Mouse (Mus musculus): ENCODE results near the gene Dnmt3a.

The Dnmt3a gene

DNA sequence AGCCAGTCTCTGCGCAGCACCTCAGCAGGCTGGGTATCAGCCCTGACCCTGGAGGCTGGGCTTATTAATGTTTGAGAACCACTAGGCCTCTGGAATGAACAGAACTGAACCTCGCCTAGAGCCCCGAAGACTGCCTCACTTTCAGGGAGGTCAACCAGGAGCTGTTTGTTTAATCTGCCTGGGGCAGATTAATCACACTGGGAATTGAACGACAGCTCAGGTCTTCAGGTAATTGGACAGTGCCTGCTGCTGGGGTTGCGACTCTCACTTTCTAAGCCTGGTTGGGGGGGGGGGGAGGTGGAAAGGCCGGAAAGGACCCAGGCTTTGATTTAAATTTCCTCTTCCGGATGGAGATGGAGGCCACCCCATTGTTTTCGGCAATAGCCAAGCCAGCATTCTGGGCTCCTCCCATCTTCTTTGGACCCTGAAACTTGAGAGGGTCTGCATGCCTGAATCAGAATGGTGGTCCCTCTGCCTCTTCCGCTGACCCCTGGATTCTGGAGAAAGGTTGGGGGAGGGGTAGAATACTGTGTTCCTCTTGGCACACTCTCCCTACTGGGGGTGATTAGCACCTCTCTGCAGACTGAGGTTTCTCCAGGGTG, 79.2 kb downstream of the Dnmt3a start:
- no peak for DNase-seq

DNA sequence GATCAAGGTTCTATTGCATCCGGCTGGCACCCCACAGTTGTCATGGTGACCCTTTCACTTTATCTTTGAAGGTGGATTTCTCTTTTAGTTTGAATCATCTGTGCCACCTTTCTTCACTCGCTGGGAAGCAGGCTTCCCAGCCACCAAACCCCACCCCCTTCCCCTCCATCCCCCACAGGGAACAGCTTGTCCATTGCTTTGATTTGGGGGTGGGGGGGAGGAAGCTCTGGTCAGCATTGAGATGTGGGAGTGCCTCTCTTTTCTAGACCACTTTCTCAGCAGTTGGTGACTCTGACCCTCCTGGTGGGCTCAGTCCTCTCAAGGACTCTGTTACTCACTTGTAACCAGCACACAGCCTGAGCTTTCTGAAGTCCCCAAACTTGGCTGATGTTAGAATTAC, 80.8 kb downstream of the Dnmt3a start:
- DNase-seq, result no peak

DNA sequence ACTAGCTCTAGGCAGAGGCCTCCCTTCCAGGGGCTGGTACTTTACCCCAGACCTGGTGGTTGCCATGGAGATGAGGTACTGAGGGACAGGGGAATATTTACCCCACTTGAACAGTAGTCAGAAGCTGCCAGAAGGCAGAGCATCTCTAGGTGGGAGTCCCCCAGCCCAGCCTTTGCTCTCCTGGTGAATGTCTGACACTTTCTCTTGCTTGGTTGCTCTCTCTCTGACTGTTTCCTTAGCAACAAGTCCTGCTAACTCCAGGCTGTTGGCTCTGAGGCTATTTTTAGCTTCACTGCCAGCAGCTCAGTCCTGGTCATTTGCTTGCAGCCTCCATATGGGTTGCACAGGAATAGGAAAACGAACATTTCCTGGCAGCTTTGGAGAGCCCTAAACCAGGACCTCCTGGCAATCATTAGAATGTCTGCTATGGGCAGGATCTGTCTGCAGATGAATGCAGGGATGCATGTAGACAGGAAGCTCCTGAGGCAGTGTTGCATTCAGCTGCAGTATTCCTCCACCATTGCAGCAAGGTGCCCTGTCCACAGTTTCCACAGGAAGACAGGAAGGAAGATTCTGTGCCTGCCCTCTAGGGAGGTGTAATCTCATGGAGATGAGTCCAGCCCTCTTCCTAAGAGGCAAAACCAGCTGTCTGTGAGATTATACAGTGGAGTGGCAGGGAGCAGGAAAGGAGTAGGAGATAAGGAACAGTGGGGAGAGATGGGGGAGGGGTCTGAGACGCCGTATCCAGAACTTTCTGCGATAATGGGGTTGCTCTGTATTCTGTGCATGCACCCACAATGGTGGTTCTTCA, 81.9 kb downstream of the Dnmt3a start:
- peak; percentile 29 to 57 for DNase-seq

DNA sequence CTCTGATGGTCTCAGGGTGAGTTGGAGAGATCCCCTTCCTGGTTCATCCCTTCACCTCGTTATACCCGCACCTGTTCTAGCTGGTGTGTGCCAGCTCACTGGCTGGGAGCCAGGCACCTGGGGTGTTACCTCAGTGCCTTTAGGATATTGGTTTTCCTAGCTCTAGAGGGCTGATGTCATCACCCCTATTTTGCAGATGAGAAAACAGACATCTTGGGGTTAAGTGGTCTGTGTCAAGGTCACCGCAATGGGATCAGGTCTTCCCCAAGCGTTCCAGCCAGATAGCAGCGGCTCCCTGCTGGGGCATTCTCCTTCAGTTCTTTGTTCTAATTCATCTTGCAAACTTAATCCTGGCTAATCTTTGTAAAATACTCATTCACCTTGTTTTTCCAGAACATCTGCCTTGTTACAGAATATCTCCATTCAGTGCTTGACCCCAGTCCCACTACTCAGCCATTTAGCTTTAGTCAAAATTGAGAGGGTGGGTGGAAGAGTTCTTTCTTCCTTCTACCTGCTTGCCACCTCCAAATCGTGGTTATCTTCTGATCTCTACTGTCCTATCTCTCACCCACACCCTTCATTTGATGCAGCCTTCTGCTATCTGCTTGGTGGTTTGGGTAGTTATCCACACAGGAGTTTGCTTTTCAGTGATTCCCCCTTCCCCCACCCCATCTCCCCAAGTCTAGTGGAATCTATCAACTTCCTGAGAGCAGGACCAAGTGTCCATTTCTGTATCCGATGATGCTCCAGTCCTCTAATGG, 84.2 kb downstream of the Dnmt3a start:
- peak; percentile 37 to 66 for DNase-seq

DNA sequence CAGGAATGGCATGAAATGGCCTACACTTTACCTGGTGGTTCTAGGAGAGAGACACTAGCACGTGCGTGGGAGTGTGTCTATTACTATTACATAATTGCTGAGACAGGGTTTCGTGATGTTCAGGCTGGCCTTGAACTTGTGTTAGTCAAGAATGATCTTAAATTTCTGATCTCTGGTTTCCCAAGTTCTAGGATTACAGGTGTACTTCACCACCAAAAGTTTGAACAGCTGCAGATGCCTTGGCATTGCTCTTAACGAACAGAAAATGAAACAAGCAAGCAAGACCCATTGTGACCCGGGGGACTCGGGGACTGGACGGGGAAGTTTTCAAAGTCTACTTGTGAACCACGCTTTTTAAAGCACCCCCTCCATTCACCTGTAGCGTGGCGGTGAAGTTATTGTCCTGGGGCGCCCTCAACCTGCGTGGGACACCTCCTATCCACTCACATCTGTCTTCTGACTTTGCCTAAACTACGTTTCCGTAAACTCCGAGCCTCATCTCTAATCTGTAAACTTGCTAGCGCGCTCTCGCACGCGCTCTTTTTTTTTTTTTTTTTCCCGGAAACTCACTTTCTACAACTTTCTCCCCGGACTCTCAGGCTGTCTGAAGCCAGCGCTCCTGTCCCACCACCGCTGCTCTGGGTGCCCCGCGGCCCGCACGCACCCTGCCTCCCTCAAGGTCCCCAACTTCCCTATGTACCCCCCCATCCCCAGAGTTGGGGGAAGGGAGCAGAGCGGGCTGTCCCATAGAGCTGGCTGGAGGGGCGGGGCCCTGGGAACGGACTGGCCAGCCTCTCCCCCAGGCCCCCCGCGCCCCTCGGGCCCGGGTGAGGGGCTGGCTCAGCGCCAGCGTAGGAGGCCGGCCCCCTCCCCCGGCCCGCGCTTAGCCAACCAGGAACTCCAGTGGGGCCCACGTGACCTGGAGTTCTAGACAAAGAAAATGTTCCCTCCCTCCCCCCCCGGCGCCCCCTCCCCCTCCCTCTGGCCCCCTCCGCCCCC, 85.2 kb downstream of the Dnmt3a start:
- peak in 1 of 2 experiments; percentile 47 for DNase-seq

DNA sequence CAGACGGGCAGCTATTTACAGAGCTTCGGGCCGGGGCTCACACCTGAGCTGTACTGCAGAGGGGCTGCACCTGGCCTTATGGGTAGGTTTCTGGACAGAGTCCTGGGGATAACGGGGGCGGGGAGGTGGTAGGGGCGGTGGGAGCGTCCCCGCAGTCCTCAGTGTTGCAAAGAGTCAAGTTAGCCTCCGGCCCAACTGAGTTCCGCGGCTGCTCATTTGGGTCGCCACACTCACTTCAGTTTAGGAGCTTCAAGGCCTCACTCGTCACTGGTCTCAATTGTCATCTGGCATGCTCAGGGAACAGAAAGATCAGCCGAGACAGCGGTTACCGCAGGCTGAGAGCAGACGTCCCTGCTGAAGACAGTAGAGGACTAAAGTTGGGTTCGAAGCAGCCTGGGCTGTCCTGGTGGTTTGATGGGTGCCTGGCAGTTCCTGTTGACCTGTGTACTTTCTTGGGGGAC, 86.0 kb downstream of the Dnmt3a start:
- no peak for DNase-seq

DNA sequence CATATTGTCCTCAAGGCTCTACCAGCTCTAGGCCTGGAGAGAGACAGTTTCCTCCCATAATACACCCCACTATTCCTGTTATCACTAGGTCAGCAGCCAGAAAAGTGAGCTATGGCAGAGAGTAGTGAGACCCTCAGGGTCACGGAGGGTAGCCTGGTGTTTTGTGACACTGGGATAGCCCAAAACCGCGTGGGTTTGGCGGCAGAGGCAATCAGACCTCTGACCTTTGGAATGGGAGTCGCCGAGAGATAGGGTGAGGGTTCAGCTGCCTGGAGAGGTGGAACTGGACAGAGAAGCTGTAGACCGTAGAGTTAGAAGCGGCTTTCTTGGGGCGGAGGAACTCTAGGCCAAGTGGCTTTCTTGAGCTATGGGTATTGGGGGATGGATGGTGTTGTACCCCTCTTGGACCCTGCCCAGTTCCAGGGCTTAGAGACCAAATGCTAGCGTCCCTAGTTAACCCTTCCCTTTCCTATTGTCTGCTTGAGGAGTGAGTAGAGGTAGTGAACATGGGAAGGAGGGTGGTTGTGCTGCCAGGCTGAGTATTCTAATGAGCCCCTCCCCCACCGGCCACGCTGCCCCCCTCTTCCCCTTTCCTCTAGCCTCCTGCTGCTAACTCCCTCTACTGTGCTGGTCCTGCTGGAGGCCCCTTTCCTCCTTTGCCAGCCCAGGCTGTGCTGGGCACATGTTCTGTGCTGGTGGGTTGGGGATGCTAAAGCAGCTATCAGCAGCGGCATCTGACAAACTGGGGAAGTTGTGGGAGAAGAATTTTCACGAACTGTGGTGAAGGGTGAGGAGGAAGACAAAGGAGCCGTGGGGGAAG, 86.6 kb downstream of the Dnmt3a start:
- peak; percentile 39 to 53 for DNase-seq

DNA sequence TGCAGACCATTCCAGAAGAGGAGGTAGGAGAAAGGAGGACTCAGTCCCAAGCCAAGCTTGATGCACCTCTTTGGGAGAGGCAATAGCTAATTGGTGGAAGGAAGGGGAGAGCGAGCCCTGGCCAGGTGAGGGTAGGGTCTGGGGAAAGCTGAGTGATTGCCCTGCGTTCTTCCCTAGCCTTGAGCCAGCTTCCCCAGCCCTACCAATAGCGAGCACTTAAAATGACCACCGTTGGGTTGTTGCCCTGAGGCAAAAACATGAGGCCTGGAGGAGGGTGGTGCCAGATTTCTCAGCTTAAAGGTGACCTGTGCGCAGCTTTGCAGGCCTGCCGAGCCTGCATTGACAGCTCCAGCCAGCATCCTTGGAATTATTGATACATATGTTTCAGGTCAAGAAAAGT, 87.5 kb downstream of the Dnmt3a start:
- no peak for DNase-seq

DNA sequence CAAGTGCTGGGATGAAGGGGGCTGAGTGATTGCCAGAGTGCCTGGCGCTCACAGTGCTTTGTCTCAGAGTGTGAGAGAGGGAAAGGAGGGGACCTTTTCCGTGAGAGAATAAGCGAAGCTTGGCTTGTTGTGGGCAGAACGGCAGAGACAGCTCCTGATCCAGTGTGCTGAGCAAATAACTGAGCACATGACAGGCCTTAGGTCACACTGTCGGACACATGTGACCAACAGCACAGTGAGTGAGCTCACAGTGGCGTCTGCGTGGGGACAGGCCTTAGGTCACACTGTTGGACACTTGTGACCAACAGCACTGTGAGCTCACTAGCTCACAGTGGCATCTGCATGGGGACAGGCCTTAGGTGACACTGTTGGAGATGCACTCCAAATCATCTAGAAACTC, 88.7 kb downstream of the Dnmt3a start:
- no peak for DNase-seq

DNA sequence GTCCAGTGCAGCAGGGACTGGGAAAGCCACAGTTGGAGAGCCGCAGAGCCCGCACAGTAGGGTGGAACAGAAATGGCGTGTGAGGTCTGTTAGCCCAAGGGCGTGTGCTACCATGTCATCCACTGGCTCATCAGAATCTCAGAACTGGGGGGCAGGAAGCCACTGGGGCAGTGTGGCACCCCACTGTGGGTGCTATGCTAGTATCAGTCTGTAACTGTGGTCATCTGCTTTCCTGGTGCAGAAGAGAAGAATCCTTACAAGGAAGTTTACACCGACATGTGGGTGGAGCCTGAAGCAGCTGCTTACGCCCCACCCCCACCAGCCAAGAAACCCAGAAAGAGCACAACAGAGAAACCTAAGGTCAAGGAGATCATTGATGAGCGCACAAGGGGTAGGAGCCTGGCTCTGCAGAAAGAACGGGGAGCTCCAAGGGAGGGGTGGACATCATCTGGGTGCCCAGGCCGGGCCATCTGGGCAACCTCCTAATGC, 91.3 kb downstream of the Dnmt3a start:
- DNase-seq, result no peak

DNA sequence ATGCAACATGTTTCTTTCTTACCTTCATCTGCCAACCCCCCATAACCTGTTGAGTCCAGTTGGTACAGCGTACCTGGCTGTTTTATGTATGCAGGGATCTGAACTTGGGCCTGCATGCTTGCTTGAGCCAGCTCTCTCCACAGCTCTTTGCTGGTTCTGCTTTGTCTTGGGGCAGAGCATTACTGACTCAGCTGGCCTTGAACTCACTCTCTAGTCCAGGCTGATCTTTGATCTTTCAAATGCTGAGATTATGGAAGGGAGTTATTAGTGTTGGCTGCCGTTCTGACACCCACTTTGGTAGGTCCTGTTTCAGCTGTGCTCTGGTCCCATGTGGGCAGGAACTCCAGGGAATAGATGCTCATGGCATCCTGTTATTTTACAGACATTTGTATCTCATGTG, 93.0 kb downstream of the Dnmt3a start:
- no peak for DNase-seq

DNA sequence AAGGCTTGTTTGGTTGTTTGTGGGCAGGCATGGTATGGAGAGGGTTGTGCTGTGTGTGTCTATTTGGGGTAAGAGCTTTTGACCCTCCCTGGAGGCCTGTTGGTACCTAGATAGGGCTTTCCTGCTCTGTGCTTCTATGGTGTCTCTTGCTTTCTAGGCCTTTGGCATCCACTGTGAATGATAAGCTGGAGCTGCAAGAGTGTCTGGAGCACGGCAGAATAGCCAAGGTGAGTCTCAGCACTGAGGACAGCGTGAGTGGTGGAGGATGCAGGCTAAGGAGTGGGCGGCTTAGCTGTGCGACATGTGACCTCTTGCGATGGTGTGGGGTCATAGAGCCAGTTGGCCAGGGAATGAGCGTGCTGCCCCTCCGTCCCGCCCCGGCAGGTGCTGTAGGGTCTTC, 99.6 kb downstream of the Dnmt3a start:
- DNase-seq, result no peak

DNA sequence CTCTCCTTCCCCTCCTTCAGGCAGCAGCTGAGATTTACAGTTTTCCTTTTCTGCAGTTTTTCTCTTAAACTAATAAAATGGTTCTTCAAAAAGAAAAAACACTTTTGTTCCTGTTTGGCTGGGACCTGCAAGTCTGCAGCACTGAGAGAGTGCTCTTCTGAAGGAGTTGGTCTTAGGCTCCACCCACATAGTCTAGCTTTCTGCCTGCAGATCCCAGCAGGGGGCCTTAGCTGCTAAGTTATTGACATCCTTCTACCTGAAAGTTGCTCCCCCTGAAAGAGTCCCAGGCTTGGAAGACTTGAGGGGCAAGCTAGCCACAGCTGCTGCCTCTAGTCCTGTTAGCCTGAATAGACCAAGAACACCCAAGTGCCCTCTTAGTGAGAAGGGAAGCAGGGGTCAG, 100.5 kb downstream of the Dnmt3a start:
- DNase-seq, result no peak

DNA sequence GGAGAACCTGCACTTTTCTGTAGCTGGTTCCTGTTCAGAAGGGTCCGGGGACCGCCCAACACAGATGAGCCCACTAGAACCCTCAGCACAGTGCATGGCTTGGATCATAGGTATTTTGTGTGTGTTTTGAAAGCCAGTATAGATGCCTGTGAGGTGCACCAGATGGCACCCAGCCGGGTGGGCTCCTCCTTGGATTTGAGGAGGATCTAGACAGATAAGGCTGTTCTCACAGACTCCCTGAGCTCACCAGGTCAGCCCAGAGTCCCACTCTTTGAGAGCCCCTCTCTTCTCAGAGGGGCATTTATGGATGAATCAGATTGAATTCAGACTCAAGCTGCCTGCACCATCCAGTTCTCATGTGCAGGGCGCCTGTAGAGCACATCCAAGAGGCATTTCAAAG, 101.2 kb downstream of the Dnmt3a start:
- no peak for DNase-seq

DNA sequence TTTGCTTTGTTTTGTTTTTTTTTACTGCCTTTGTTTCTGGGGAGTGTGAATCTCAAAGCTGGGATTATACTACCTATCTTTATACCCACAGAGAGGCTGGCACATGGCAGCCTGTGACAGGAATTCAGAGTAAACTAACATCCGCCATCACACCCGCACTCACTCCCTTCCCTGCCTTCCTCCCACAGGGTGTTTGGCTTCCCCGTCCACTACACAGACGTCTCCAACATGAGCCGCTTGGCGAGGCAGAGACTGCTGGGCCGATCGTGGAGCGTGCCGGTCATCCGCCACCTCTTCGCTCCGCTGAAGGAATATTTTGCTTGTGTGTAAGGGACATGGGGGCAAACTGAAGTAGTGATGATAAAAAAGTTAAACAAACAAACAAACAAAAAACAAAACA, 101.6 kb downstream of the Dnmt3a start:
- DNase-seq, result no peak

DNA sequence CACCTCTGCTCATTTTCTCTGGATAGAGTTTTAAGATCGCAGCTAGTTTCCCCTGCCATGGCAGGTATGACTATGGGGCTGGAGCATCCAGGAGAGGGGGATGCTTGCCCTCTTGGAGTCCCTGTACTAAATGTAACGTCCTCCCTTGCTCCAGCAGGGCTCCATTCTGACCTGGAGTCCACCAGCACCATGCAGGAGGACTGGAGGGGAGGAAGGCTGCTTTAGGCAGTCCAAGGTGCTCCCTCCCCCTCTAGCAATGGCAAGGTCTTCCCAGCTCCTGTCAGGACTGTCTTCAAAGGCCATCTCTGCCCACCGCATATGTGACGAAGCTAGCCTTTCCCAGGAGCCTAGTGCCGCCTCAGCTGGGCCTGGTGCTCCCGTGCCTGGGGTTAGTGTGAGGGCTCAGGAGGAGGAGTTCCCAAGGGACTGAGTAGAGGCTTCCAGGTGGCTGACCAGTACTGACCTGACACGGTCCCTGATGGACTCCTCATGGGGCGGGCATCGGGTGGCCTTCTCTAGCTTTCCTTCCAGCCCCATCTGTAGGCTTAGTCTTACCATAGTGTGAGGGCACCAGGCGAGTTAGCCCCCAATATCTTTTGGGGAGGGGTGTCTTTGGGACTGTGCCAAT, 104.8 kb downstream of the Dnmt3a start:
- no peak for DNase-seq

DNA sequence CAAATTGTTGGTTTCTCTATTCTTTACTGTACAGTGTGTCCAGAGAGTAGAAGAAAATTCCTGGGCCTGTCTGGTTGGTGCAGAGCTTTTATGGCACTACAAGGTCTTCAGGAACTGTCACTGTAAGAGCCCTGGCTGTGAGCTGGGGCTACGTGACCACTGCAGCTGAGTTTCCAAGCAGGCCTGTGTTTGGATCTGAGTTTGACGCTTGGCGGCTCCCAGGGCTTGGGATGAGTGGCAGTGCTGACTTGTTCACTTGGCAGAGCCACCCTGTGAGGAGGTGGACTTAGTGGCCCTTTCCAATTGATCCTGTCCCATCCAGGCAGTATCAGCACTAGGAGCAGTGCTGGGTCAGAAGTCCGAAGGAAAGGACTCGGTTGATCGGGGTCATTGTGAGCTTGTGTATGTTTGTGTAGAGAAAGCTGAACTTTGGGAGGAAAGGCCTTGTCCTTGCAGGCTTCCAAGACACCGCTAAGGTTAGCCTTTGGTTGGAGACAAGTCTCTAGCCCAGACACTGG, 106.1 kb downstream of the Dnmt3a start:
- DNase-seq, result no peak

DNA sequence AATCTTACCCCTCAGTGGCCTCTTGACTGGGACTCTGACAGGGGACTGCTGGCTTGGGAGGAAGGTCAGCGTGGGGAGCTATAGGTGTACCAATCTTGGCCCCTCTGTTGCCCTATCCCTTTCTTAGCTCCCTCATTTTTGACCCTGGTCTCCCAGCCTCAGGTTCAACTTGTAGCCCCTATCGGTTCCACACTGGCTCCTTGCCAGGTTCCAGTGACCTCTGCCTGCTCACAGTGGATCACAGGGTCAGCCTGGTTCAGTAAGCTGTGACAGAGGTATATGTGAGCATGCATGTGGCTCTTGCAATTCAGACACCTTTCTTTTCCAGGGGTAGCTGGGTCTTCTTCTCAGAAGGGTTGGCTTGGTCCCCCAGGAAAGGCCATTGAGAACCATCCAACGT, 110.0 kb downstream of the Dnmt3a start:
- peak; percentile 26 to 50 for DNase-seq

DNA sequence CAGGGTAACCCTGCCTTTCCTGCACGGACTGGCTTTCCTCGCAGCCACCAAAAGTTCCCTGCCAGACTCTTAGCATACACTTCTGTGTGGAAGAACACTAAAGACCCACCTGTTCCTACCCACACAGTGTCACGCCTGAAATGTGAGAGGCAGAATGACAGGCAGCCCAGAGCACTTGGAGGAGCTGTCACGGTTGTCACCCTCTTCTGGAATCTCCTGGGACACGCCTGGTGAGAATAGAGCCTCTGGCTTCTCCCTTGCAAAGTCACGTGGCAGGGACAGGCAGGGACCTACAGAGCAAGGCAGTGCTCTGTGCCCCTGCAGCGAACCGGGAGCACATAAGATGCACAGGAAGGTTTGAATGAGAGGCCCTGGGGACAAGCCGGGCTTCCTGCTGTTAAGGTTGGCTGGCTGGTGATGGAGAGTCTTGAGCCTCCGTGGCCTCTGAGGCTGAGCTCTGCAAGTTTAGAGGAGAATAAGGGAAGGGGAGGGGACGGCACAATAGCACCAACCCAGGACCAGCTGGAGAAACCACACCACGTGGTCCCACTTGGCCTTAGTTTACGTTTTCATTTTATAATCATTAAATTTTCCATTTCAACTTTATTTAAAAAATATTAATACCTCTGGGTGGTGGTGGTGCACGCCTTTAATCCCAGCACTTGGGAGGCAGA, 112.0 kb downstream of the Dnmt3a start:
- DNase-seq, result no peak

DNA sequence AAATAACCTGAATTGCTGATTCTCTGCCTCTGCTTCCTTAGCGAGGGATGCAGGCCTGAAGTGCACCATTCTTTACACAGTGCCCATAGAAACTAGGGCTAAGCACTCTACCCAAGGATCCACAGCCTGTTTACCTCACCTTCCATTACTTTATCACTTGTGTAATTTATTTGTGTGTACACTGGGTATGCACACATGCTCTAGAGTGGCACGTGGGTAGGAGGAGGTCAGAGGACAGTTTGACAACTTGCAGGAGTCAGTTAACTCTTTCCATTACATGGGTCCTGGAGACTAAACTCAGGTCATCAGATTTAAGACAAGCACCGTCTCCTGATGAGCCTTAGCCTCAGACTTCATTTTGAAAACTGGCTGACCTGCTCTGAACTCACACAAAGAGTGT, 112.8 kb downstream of the Dnmt3a start:
- no peak for DNase-seq
